Mouse (Mus musculus) NIH3T3 (cell line): ENCODE data around the gene Fbxw10.

ENCODE experiments used
- DNase-seq: peaks from one replicate; pipeline ENCODE4 v3.0.0-alpha.2; 2012; ENCODE audit warnings: low read depth

The Fbxw10 gene

GRCm38 (mm10) chr11:62909720-62910306, 62.9 kb downstream of the Fbxw10 start:
- DNase-seq: no peak

- DNase-seq: peak; percentile 85
These were observed 64.5 kb downstream of the Fbxw10 start for GRCm38 (mm10) chr11:62911362-62911761.

GRCm38 (mm10) chr11:62913141-62913540, 66.3 kb downstream of the Fbxw10 start:
- no peak for DNase-seq

- DNase-seq: peak; percentile 44
These were observed 67.7 kb downstream of the Fbxw10 start for GRCm38 (mm10) chr11:62914532-62914931.

- no peak for DNase-seq
These were observed 68.6 kb downstream of the Fbxw10 start for GRCm38 (mm10) chr11:62915486-62915885.

GRCm38 (mm10) chr11:62916765-62917164, 69.9 kb downstream of the Fbxw10 start:
- DNase-seq: peak; percentile 25

- peak; percentile 79 for DNase-seq
These were observed 73.3 kb downstream of the Fbxw10 start for GRCm38 (mm10) chr11:62919946-62920742.

- no peak for DNase-seq
These were observed 73.8 kb downstream of the Fbxw10 start for GRCm38 (mm10) chr11:62920743-62921050.

- peak; percentile 100 for DNase-seq
These were observed 74.4 kb downstream of the Fbxw10 start for GRCm38 (mm10) chr11:62921052-62921977.

GRCm38 (mm10) chr11:62924091-62924761, 77.4 kb downstream of the Fbxw10 start:
- no peak for DNase-seq
